Mouse (Mus musculus): ENCODE results near the gene Sfxn4.
A peak's percentile ranks its signal among the peaks of the same experiment; 100 is the strongest.

Gene Sfxn4

GRCm38 (mm10) chr19:60837747-60838146 is 23.5 kb downstream of the Sfxn4 start:
- DNase-seq (ENCODE audit: low spot score in 2 of 2), result peak; percentile 7 to 49

GRCm38 (mm10) chr19:60818677-60819076 is 42.6 kb downstream of the Sfxn4 start:
- peak in 1 of 2 experiments; percentile 8 for DNase-seq (ENCODE audit: low spot score in 2 of 2)

- no peak for DNase-seq (ENCODE audit: low spot score in 2 of 2)
Measured at GRCm38 (mm10) chr19:60813133-60813532, 48.1 kb downstream of the Sfxn4 start.

- no peak for DNase-seq (ENCODE audit: low spot score in 2 of 2)
Measured at GRCm38 (mm10) chr19:60812036-60812389, 49.3 kb downstream of the Sfxn4 start.

GRCm38 (mm10) chr19:60811098-60812035 is 49.9 kb downstream of the Sfxn4 start, which contains the start of gene Fam45a:
Fam45a (plus strand) TSS chr19:60811585.
- DNase-seq (ENCODE audit: low spot score in 2 of 2), result peak; percentile 92 to 93

GRCm38 (mm10) chr19:60809927-60810326 is 51.4 kb downstream of the Sfxn4 start:
- DNase-seq (ENCODE audit: low spot score in 2 of 2), result no peak

- no peak for DNase-seq (ENCODE audit: low spot score in 2 of 2)
Measured at GRCm38 (mm10) chr19:60804903-60805302, 56.4 kb downstream of the Sfxn4 start.

GRCm38 (mm10) chr19:60799867-60800569 is 61.3 kb downstream of the Sfxn4 start:
- no peak for DNase-seq (ENCODE audit: low spot score in 2 of 2)

- no peak for DNase-seq (ENCODE audit: low spot score in 2 of 2)
Measured at GRCm38 (mm10) chr19:60797415-60797814, 63.9 kb downstream of the Sfxn4 start.

- no peak for DNase-seq (ENCODE audit: low spot score in 2 of 2)
Measured at GRCm38 (mm10) chr19:60795244-60795643, 66.0 kb downstream of the Sfxn4 start.

- no peak for DNase-seq (ENCODE audit: low spot score in 2 of 2)
Measured at GRCm38 (mm10) chr19:60793170-60793707, 68.0 kb downstream of the Sfxn4 start.

GRCm38 (mm10) chr19:60791164-60791563 is 70.1 kb downstream of the Sfxn4 start:
- DNase-seq (ENCODE audit: low spot score in 2 of 2), result no peak

GRCm38 (mm10) chr19:60790551-60791161 is 70.6 kb downstream of the Sfxn4 start, which contains the start of gene Eif3a:
Eif3a (minus strand) TSS chr19:60790658.
- peak; percentile 94 to 95 for DNase-seq (ENCODE audit: low spot score in 2 of 2)

- DNase-seq (ENCODE audit: low spot score in 2 of 2), result peak; percentile 40 to 48
Measured at GRCm38 (mm10) chr19:60789919-60790506, 71.3 kb downstream of the Sfxn4 start.

GRCm38 (mm10) chr19:60789452-60789851 is 71.8 kb downstream of the Sfxn4 start:
- no peak for DNase-seq (ENCODE audit: low spot score in 2 of 2)

- no peak for DNase-seq (ENCODE audit: low spot score in 2 of 2)
Measured at GRCm38 (mm10) chr19:60788214-60788960, 72.9 kb downstream of the Sfxn4 start.

GRCm38 (mm10) chr19:60787465-60788150 is 73.7 kb downstream of the Sfxn4 start:
- DNase-seq (ENCODE audit: low spot score in 2 of 2), result no peak
